20 mouse cellular contexts compared by ENCODE assay signal in genomic region chr1:188261903-188262682, GRCm38 (mm10). TPM values are rescaled to one million over a fixed set of nuclear protein-coding genes. Genes with fewer than 3 reads are reported as not detected.
DNase-seq lines count a peak whose midpoint lies in the region; ATAC-seq and TF ChIP-seq lines count a peak whose summit lies in the region.
"Had no signal": no experiment of that assay in that cellular context is flagged by ENCODE, and none has a peak within 500 bp of the region (broad histone marks: within the 10 kb centered on the region; RNA-seq: fewer than 3 reads in every experiment).

TSS of gene Ush2a (plus strand) at chr1:188262023.

- TF ChIP-seq POLR2A in brain, embryonic 14.5 days (IDR thresholded peaks at IDR 0.05; ENCODE audit: borderline replicate concordance, extremely low read depth, insufficient read depth, insufficient read length, poor library complexity, severe bottlenecking), result no peak

- H3K27me3 ChIP-seq in forebrain, embryonic 13.5 days, result no peaks in the 10 kb centered on the region
- no peaks in the 10 kb centered on the region for H3K27me3 ChIP-seq in forebrain, embryonic 11.5 days (ENCODE audit: control insufficient read depth, insufficient read depth, low read length)
- H3K27me3 ChIP-seq in hindbrain, embryonic 11.5 days (ENCODE audit: control insufficient read depth, insufficient read depth, low read length), result no peaks in the 10 kb centered on the region
- no peaks in the 10 kb centered on the region for H3K27me3 ChIP-seq in hindbrain, postnatal 0 days (ENCODE audit: insufficient read depth, low read length)
- H3K27me3 ChIP-seq: intestine, embryonic 15.5 days; stomach, embryonic 15.5 days had no signal

- no peak within 1 kb of the TSS for H3K27ac ChIP-seq in forebrain, embryonic 13.5 days
- H3K27ac ChIP-seq in forebrain, embryonic 11.5 days (ENCODE audit: low read depth, low read length), result no peak within 1 kb of the TSS
- H3K27ac ChIP-seq in hindbrain, embryonic 11.5 days (ENCODE audit: low read depth, low read length), result no peak within 1 kb of the TSS
- no peak within 1 kb of the TSS for H3K27ac ChIP-seq in hindbrain, postnatal 0 days
- H3K27ac ChIP-seq: intestine, embryonic 15.5 days; layer of hippocampus, adult 2 months; macrophage; stomach, embryonic 15.5 days had no signal

- no peak within 1 kb of the TSS for H3K9ac ChIP-seq in forebrain, embryonic 13.5 days
- H3K9ac ChIP-seq in forebrain, embryonic 11.5 days (ENCODE audit: low read length), result no peak within 1 kb of the TSS
- H3K9ac ChIP-seq in hindbrain, embryonic 11.5 days (ENCODE audit: low read depth, low read length), result no peak within 1 kb of the TSS
- H3K9ac ChIP-seq in hindbrain, postnatal 0 days (replicated peaks; ENCODE audit: low read length), result no peak within 1 kb of the TSS
- H3K9ac ChIP-seq: intestine, embryonic 15.5 days; stomach, embryonic 15.5 days had no signal

- no peaks in the 10 kb centered on the region for H3K9me3 ChIP-seq in forebrain, embryonic 13.5 days (replicated peaks)
- H3K9me3 ChIP-seq in forebrain, embryonic 11.5 days (ENCODE audit: control insufficient read depth, low read length), result no peaks in the 10 kb centered on the region
- no peaks in the 10 kb centered on the region for H3K9me3 ChIP-seq in hindbrain, embryonic 11.5 days (ENCODE audit: control insufficient read depth, low read length)
- H3K9me3 ChIP-seq in hindbrain, postnatal 0 days (ENCODE audit: low read length), result no peaks in the 10 kb centered on the region
- H3K9me3 ChIP-seq: heart, embryonic 10.5 days; intestine, embryonic 15.5 days; stomach, embryonic 15.5 days had no signal

- ATAC-seq in forebrain, embryonic 13.5 days, result 0 out of 2 replicates have a peak, but pooled peaks have one; percentile 48
- no peak for ATAC-seq in forebrain, embryonic 11.5 days (replicated peaks; ENCODE audit: low FRiP score)
- peak; percentile 36; the same call in 1 of the 2 replicates for ATAC-seq in hindbrain, embryonic 11.5 days (ENCODE audit: low FRiP score)
- ATAC-seq in hindbrain, postnatal 0 days, result no peak
- ATAC-seq: intestine, embryonic 15.5 days had no signal

- no peak for TF ChIP-seq CTCF in hindbrain, postnatal 0 days (IDR thresholded peaks at IDR 0.05; ENCODE audit: low read depth)
- no peak for TF ChIP-seq CTCF in brain, embryonic 14.5 days (IDR thresholded peaks at IDR 0.05; ENCODE audit: borderline replicate concordance, extremely low read depth, insufficient read depth, insufficient read length)

- no peak for DNase-seq in forebrain, embryonic 11.5 days (ENCODE audit: low spot score)
- peak; percentile 28 for DNase-seq in hindbrain, embryonic 11.5 days (ENCODE audit: low spot score)
- no peak for DNase-seq in hindbrain, postnatal 0 days (ENCODE audit: low spot score)
- peak; percentile 78 for DNase-seq in brain, embryonic 14.5 days (ENCODE audit: low read depth)
- DNase-seq in retina, adult 2 months (ENCODE audit: low read depth, low spot score), result peak; percentile 74
- no peak for DNase-seq in spleen, postnatal 14 days (ENCODE audit: low spot score in 2 of 2)
- DNase-seq: adrenal gland, postnatal 25 days; cerebellum, adult 9-10 months; kidney, postnatal 25 days; right cerebral cortex, adult 18-20 months; right cerebral cortex, postnatal 4 days; thymus, postnatal 25 days had no signal

- peaks cover 23% of the 10 kb centered on the region for H3K4me1 ChIP-seq in forebrain, embryonic 13.5 days
- H3K4me1 ChIP-seq in forebrain, embryonic 11.5 days (replicated peaks; ENCODE audit: control insufficient read depth, insufficient read depth, low read length), result peaks cover 5% of the 10 kb centered on the region; the same call in 1 of the 2 replicates
- H3K4me1 ChIP-seq in hindbrain, embryonic 11.5 days (replicated peaks; ENCODE audit: control insufficient read depth, insufficient read depth, low read length), result peaks cover 2% of the 10 kb centered on the region
- no peaks in the 10 kb centered on the region for H3K4me1 ChIP-seq in hindbrain, postnatal 0 days (ENCODE audit: insufficient read depth, low read length)
- H3K4me1 ChIP-seq: intestine, embryonic 15.5 days; stomach, embryonic 15.5 days had no signal

- no peak within 1 kb of the TSS for H3K4me3 ChIP-seq in forebrain, embryonic 13.5 days
- H3K4me3 ChIP-seq in forebrain, embryonic 11.5 days (ENCODE audit: low read depth, low read length), result no peak within 1 kb of the TSS
- H3K4me3 ChIP-seq in hindbrain, embryonic 11.5 days (ENCODE audit: low read depth, low read length), result no peak within 1 kb of the TSS
- H3K4me3 ChIP-seq in hindbrain, postnatal 0 days (ENCODE audit: low read length), result no peak within 1 kb of the TSS
- H3K4me3 ChIP-seq: heart, embryonic 10.5 days; intestine, embryonic 15.5 days; layer of hippocampus, adult 2 months; stomach, embryonic 15.5 days had no signal

- 44% methylated on average over 10 of the region's 10 CpGs for WGBS in forebrain, embryonic 13.5 days
- WGBS in forebrain, embryonic 11.5 days, result 55% methylated on average over 10 of the region's 10 CpGs
- 48% methylated on average over 10 of the region's 10 CpGs for WGBS in hindbrain, embryonic 11.5 days
- WGBS in hindbrain, postnatal 0 days, result 40% methylated on average over 10 of the region's 10 CpGs

- H3K4me2 ChIP-seq in forebrain, embryonic 13.5 days, result no peak within 1 kb of the TSS
- no peak within 1 kb of the TSS for H3K4me2 ChIP-seq in forebrain, embryonic 11.5 days (ENCODE audit: low read depth, low read length, severe bottlenecking)
- no peak within 1 kb of the TSS for H3K4me2 ChIP-seq in hindbrain, embryonic 11.5 days (replicated peaks; ENCODE audit: low read depth, low read length)
- H3K4me2 ChIP-seq in hindbrain, postnatal 0 days (ENCODE audit: low read depth, low read length), result no peak within 1 kb of the TSS
- H3K4me2 ChIP-seq: intestine, embryonic 15.5 days; stomach, embryonic 15.5 days had no signal

- no peaks in the 10 kb centered on the region for H3K36me3 ChIP-seq in forebrain, embryonic 13.5 days (ENCODE audit: poor library complexity, severe bottlenecking)
- H3K36me3 ChIP-seq in forebrain, embryonic 11.5 days (ENCODE audit: control insufficient read depth, insufficient read depth, low read length), result no peaks in the 10 kb centered on the region
- no peaks in the 10 kb centered on the region for H3K36me3 ChIP-seq in hindbrain, embryonic 11.5 days (ENCODE audit: control insufficient read depth, insufficient read depth, low read length)
- H3K36me3 ChIP-seq in hindbrain, postnatal 0 days (ENCODE audit: insufficient read depth, low read length), result no peaks in the 10 kb centered on the region
- H3K36me3 ChIP-seq: heart, embryonic 10.5 days; intestine, embryonic 15.5 days; stomach, embryonic 15.5 days had no signal

RNA-seq across cellular contexts. Expression of gene Ush2a, which starts in this region (rescaled TPM):
- 0.05 and 0.10 TPM in 2 replicates for polyA plus RNA-seq in forebrain, embryonic 13.5 days (2015; fragmentation: Nextera tagmentation; extraction: Ambion mirVana)
- 0.12 and 0.15 TPM in 2 replicates for polyA plus RNA-seq in forebrain, embryonic 11.5 days (2014; fragmentation: Nextera tagmentation; extraction: Ambion mirVana)
- 0.26 and 0.39 TPM in 2 replicates for polyA plus RNA-seq in hindbrain, embryonic 11.5 days (2014; fragmentation: Nextera tagmentation; extraction: Ambion mirVana)
- total RNA-seq in hindbrain, postnatal 0 days (2014; rRNA removed), result 0.11 and 1.5 TPM in 2 replicates
- polyA plus RNA-seq in hindbrain, postnatal 0 days (2015; fragmentation: Nextera tagmentation; extraction: Ambion mirVana), result 0.37 and 0.44 TPM in 2 replicates
- 0.20 and 0.29 TPM in 2 replicates for polyA plus RNA-seq in brain, embryonic 14.5 days (2012; rRNA removed)
- total RNA-seq: gastrocnemius, adult 8-10 months; hematopoietic stem cell, adult 5-6 weeks had no signal
- polyA plus RNA-seq: macrophage had no signal

Comparison
In these comparisons a context has a peak if more than half of its experiments do, and no peak if none do; other contexts are left out.
1. Peak in ATAC-seq in forebrain, embryonic 13.5 days; RNA of the gene not detected or under 1 TPM.
2. Peak in DNase-seq and ATAC-seq in hindbrain, embryonic 11.5 days; RNA of the gene not detected or under 1 TPM.
3. Peak in DNase-seq in brain, embryonic 14.5 days; RNA of the gene not detected or under 1 TPM.